ENCODE assay signal across 10 mouse cellular contexts in genomic region chr11:11828251-11828650, GRCm38 (mm10). TPM values are rescaled to one million over a fixed set of nuclear protein-coding genes. Genes with fewer than 3 reads are reported as not detected.
A peak's percentile ranks its signal among the peaks of the same experiment; 100 is the strongest.
DNase-seq lines count a peak whose midpoint lies in the region; ATAC-seq lines count a peak whose summit lies in the region.
"Had no signal": no experiment of that assay in that cellular context is flagged by ENCODE, and none has a peak within 500 bp of the region (broad histone marks: within the 10 kb centered on the region; RNA-seq: fewer than 3 reads in every experiment).

No protein-coding gene starts in this region.

- H3K36me3 ChIP-seq in heart, embryonic 15.5 days: no peaks in the 10 kb centered on the region
- H3K36me3 ChIP-seq in forebrain, embryonic 15.5 days: no peaks in the 10 kb centered on the region
- no peaks in the 10 kb centered on the region for H3K36me3 ChIP-seq in liver, embryonic 13.5 days

- no peak overlapping the region for H3K9ac ChIP-seq in heart, embryonic 15.5 days
- no peak overlapping the region for H3K9ac ChIP-seq in forebrain, embryonic 15.5 days (replicated peaks)
- H3K9ac ChIP-seq in liver, embryonic 13.5 days: 0 out of 2 replicates have a peak overlapping the region, but pooled peaks have one; percentile 22

- H3K9me3 ChIP-seq in heart, embryonic 15.5 days (replicated peaks): no peaks in the 10 kb centered on the region
- no peaks in the 10 kb centered on the region for H3K9me3 ChIP-seq in forebrain, embryonic 15.5 days
- no peaks in the 10 kb centered on the region for H3K9me3 ChIP-seq in liver, embryonic 13.5 days (replicated peaks)

- intact Hi-C loops in heart, postnatal 25 days (cut with DNase I): no loop called here

- no peaks in the 10 kb centered on the region for H3K27me3 ChIP-seq in heart, embryonic 15.5 days
- no peaks in the 10 kb centered on the region for H3K27me3 ChIP-seq in forebrain, embryonic 15.5 days
- H3K27me3 ChIP-seq in liver, embryonic 13.5 days: peaks cover 45% of the 10 kb centered on the region

- 39% methylated on average over 5 of the region's 5 CpGs for WGBS in heart, embryonic 15.5 days
- 18% methylated on average over 5 of the region's 5 CpGs for WGBS in forebrain, embryonic 15.5 days
- WGBS in liver, embryonic 13.5 days (ENCODE audit: insufficient replicate concordance): 31% methylated on average over 5 of the region's 5 CpGs

- ATAC-seq in heart, embryonic 15.5 days (replicated peaks; ENCODE audit: insufficient number of reproducible peaks, insufficient read depth, low FRiP score, low read depth): no peak
- ATAC-seq in forebrain, embryonic 15.5 days (replicated peaks): 0 out of 2 replicates have a peak, but pooled peaks have one; percentile 20
- ATAC-seq in liver, embryonic 13.5 days (ENCODE audit: low read depth): no peak

- DNase-seq in heart, postnatal 25 days (ENCODE audit: low spot score): no peak
- peak; percentile 56 for DNase-seq in R1 (ENCODE audit: low read depth, low spot score)
- no peak for DNase-seq in liver, embryonic 13.5 days
- no peak for DNase-seq in layer of hippocampus, adult 9-11 months
- no peak for DNase-seq in left cerebral cortex, adult 18-20 months (ENCODE audit: low spot score in 2 of 2)
- no peak for DNase-seq in cerebellum, adult 11-12 months
- DNase-seq: thymus, postnatal 25 days had no signal

- H3K4me2 ChIP-seq in heart, embryonic 15.5 days: peak overlapping the region; percentile 27; the same call in 1 of the 2 replicates
- H3K4me2 ChIP-seq in forebrain, embryonic 15.5 days (replicated peaks): no peak overlapping the region
- no peak overlapping the region for H3K4me2 ChIP-seq in liver, embryonic 13.5 days

- peaks cover 88% of the 10 kb centered on the region for H3K4me1 ChIP-seq in heart, embryonic 15.5 days (replicated peaks)
- H3K4me1 ChIP-seq in forebrain, embryonic 15.5 days: peaks cover 36% of the 10 kb centered on the region
- H3K4me1 ChIP-seq in liver, embryonic 13.5 days (replicated peaks): peaks cover 66% of the 10 kb centered on the region

- no peak overlapping the region for H3K4me3 ChIP-seq in heart, embryonic 15.5 days
- H3K4me3 ChIP-seq in forebrain, embryonic 15.5 days: no peak overlapping the region
- H3K4me3 ChIP-seq in liver, embryonic 13.5 days (replicated peaks): no peak overlapping the region
- H3K4me3 ChIP-seq: left cerebral cortex, adult 2 months had no signal

- peak overlapping the region; percentile 93 for H3K27ac ChIP-seq in heart, embryonic 15.5 days
- H3K27ac ChIP-seq in forebrain, embryonic 15.5 days (replicated peaks): no peak overlapping the region
- H3K27ac ChIP-seq in liver, embryonic 13.5 days: peak overlapping the region; percentile 27
- H3K27ac ChIP-seq: left cerebral cortex, adult 2 months had no signal

RNA-seq across cellular contexts. Expression of gene Fignl1, which starts 19.5 kb away (rescaled TPM):
- 42.5 and 45.8 TPM in 2 replicates for polyA plus RNA-seq in heart, embryonic 15.5 days (2015; fragmentation: Nextera tagmentation; extraction: Ambion mirVana)
- under 1 TPM; 0.59 to 0.60 TPM for total RNA-seq in heart, postnatal 25 days (2021)
- 26.1 and 29.9 TPM in 2 replicates for polyA plus RNA-seq in forebrain, embryonic 15.5 days (2015; fragmentation: Nextera tagmentation; extraction: Ambion mirVana)
- polyA plus RNA-seq in liver, embryonic 13.5 days (2015; fragmentation: Nextera tagmentation; extraction: Ambion mirVana): 107 and 133 TPM in 2 replicates
- total RNA-seq in left cerebral cortex, adult 18-20 months (2021): under 1 TPM; 0.33 to 0.44 TPM
